Mouse (Mus musculus): ENCODE results near the gene Ccdc57. TPM values are rescaled to one million over a fixed set of nuclear protein-coding genes. Genes with fewer than 3 reads are reported as not detected.

Ccdc57 gene
- polyA plus RNA-seq, 2 experiments, result 3.8 to 7.1 TPM

GRCm38 (mm10) chr11:120888718-120889117 is 44.0 kb downstream of the Ccdc57 start:
- WGBS, result 94% methylated on average over 5 of the region's 5 CpGs
- Histone ChIP-seq H3K4me1 (ENCODE audit: control insufficient read depth, insufficient read depth, low read length) (no peaks in the 10 kb centered on the region), H3K9ac (ENCODE audit: low read depth, low read length, severe bottlenecking) (no peak overlapping the region), H3K27me3 (ENCODE audit: control insufficient read depth, insufficient read depth, low read length) (no peaks in the 10 kb centered on the region), H3K4me3 (replicated peaks; ENCODE audit: low read length) (no peak overlapping the region), H3K36me3 (ENCODE audit: control insufficient read depth, insufficient read depth, low read length) (peaks cover 49% of the 10 kb centered on the region), H3K9me3 (ENCODE audit: control insufficient read depth, low read length) (0 out of 2 replicates have a peak, but pooled peaks cover 6% of the 10 kb centered on the region), H3K4me2 (replicated peaks; ENCODE audit: low read depth, low read length, severe bottlenecking) (no peak overlapping the region), H3K27ac (replicated peaks; ENCODE audit: low read depth, low read length) (no peak overlapping the region)
- DNase-seq (ENCODE audit: low spot score), result no peak
- ATAC-seq (ENCODE audit: low FRiP score, low read depth), result no peak
- TF ChIP-seq POLR2A (IDR thresholded peaks at IDR 0.05; ENCODE audit: borderline replicate concordance, extremely low read depth, insufficient read depth, insufficient read length), result no peak

- Histone ChIP-seq H3K27me3 (ENCODE audit: control insufficient read depth, insufficient read depth, low read length) (no peaks in the 10 kb centered on the region), H3K36me3 (ENCODE audit: control insufficient read depth, insufficient read depth, low read length) (peaks cover 43% of the 10 kb centered on the region)
Observed at GRCm38 (mm10) chr11:120887502-120887901, 45.2 kb downstream of the Ccdc57 start.

GRCm38 (mm10) chr11:120886462-120886861 is 46.2 kb downstream of the Ccdc57 start:
- Histone ChIP-seq H3K36me3 (ENCODE audit: control insufficient read depth, insufficient read depth, low read length) (peaks cover 37% of the 10 kb centered on the region), H3K27me3 (ENCODE audit: control insufficient read depth, insufficient read depth, low read length) (no peaks in the 10 kb centered on the region)
- no peak for ATAC-seq (ENCODE audit: low FRiP score, low read depth)

More at GRCm38 (mm10) chr11:120887502-120887901, 45.2 kb downstream of the Ccdc57 start:
- no peak overlapping the region for H3K27ac ChIP-seq (replicated peaks; ENCODE audit: low read depth, low read length)
- no peak overlapping the region for H3K4me2 ChIP-seq (replicated peaks; ENCODE audit: low read depth, low read length, severe bottlenecking)
- 91% methylated on average over 5 of the region's 5 CpGs for WGBS
- H3K9me3 ChIP-seq (ENCODE audit: control insufficient read depth, low read length), result 0 out of 2 replicates have a peak, but pooled peaks cover 6% of the 10 kb centered on the region
- no peak for TF ChIP-seq POLR2A (IDR thresholded peaks at IDR 0.05; ENCODE audit: borderline replicate concordance, extremely low read depth, insufficient read depth, insufficient read length)
- H3K4me1 ChIP-seq (ENCODE audit: control insufficient read depth, insufficient read depth, low read length), result no peaks in the 10 kb centered on the region
- no peak overlapping the region for H3K9ac ChIP-seq (ENCODE audit: low read depth, low read length, severe bottlenecking)
- DNase-seq (ENCODE audit: low spot score) (no peak), ATAC-seq (ENCODE audit: low FRiP score, low read depth) (no peak)
- H3K4me3 ChIP-seq (replicated peaks; ENCODE audit: low read length), result no peak overlapping the region

GRCm38 (mm10) chr11:120883601-120884000 is 49.1 kb downstream of the Ccdc57 start:
- Histone ChIP-seq H3K27me3 (ENCODE audit: control insufficient read depth, insufficient read depth, low read length) (no peaks in the 10 kb centered on the region), H3K36me3 (ENCODE audit: control insufficient read depth, insufficient read depth, low read length) (peaks cover 39% of the 10 kb centered on the region), H3K27ac (replicated peaks; ENCODE audit: low read depth, low read length) (no peak overlapping the region), H3K4me2 (replicated peaks; ENCODE audit: low read depth, low read length, severe bottlenecking) (no peak overlapping the region), H3K4me1 (ENCODE audit: control insufficient read depth, insufficient read depth, low read length) (no peaks in the 10 kb centered on the region), H3K9me3 (ENCODE audit: control insufficient read depth, low read length) (0 out of 2 replicates have a peak, but pooled peaks cover 6% of the 10 kb centered on the region), H3K9ac (ENCODE audit: low read depth, low read length, severe bottlenecking) (no peak overlapping the region), H3K4me3 (replicated peaks; ENCODE audit: low read length) (no peak overlapping the region)
- no peak for TF ChIP-seq POLR2A (IDR thresholded peaks at IDR 0.05; ENCODE audit: borderline replicate concordance, extremely low read depth, insufficient read depth, insufficient read length)
- WGBS, result 90% methylated on average over 3 of the region's 3 CpGs
- DNase-seq (ENCODE audit: low spot score), result no peak
- ATAC-seq (ENCODE audit: low FRiP score, low read depth), result no peak

More at GRCm38 (mm10) chr11:120886462-120886861, 46.2 kb downstream of the Ccdc57 start:
- 0 out of 2 replicates have a peak, but pooled peaks cover 6% of the 10 kb centered on the region for H3K9me3 ChIP-seq (ENCODE audit: control insufficient read depth, low read length)
- H3K27ac ChIP-seq (replicated peaks; ENCODE audit: low read depth, low read length), result no peak overlapping the region
- H3K9ac ChIP-seq (ENCODE audit: low read depth, low read length, severe bottlenecking), result no peak overlapping the region
- 82% methylated on average over 5 of the region's 5 CpGs for WGBS
- H3K4me3 ChIP-seq (replicated peaks; ENCODE audit: low read length), result no peak overlapping the region
- TF ChIP-seq POLR2A (IDR thresholded peaks at IDR 0.05; ENCODE audit: borderline replicate concordance, extremely low read depth, insufficient read depth, insufficient read length), result no peak
- H3K4me1 ChIP-seq (ENCODE audit: control insufficient read depth, insufficient read depth, low read length), result no peaks in the 10 kb centered on the region
- no peak overlapping the region for H3K4me2 ChIP-seq (replicated peaks; ENCODE audit: low read depth, low read length, severe bottlenecking)
- DNase-seq (ENCODE audit: low spot score), result no peak

GRCm38 (mm10) chr11:120882931-120883330 is 49.7 kb downstream of the Ccdc57 start:
- 87% methylated on average over 4 of the region's 4 CpGs for WGBS
- H3K36me3 ChIP-seq (ENCODE audit: control insufficient read depth, insufficient read depth, low read length), result peaks cover 42% of the 10 kb centered on the region
- no peak for TF ChIP-seq POLR2A (IDR thresholded peaks at IDR 0.05; ENCODE audit: borderline replicate concordance, extremely low read depth, insufficient read depth, insufficient read length)
- H3K4me1 ChIP-seq (ENCODE audit: control insufficient read depth, insufficient read depth, low read length), result no peaks in the 10 kb centered on the region
- H3K9ac ChIP-seq (ENCODE audit: low read depth, low read length, severe bottlenecking), result no peak overlapping the region
- 0 out of 2 replicates have a peak, but pooled peaks cover 5% of the 10 kb centered on the region for H3K9me3 ChIP-seq (ENCODE audit: control insufficient read depth, low read length)
- H3K4me3 ChIP-seq (replicated peaks; ENCODE audit: low read length), result no peak overlapping the region
- no peaks in the 10 kb centered on the region for H3K27me3 ChIP-seq (ENCODE audit: control insufficient read depth, insufficient read depth, low read length)
- no peak for ATAC-seq (ENCODE audit: low FRiP score, low read depth)
- H3K4me2 ChIP-seq (replicated peaks; ENCODE audit: low read depth, low read length, severe bottlenecking), result no peak overlapping the region
- no peak for DNase-seq (ENCODE audit: low spot score)
- H3K27ac ChIP-seq (replicated peaks; ENCODE audit: low read depth, low read length), result no peak overlapping the region
